Mouse (Mus musculus): ENCODE data around the gene Rpp14.

The Rpp14 gene

GRCm38 (mm10) chr14:8080165-8080679 lies at the start of gene Rpp14:
Rpp14 (plus strand) TSS chr14:8080367.
- peak; percentile 97 to 98 for DNase-seq

- DNase-seq = peak; percentile 34 to 39
Observed at GRCm38 (mm10) chr14:8030535-8030934, 49.6 kb upstream of the Rpp14 start.

GRCm38 (mm10) chr14:8032087-8032944 lies 47.9 kb upstream of the Rpp14 start:
- peak; percentile 60 to 66 for DNase-seq

GRCm38 (mm10) chr14:8034561-8034960 lies 45.6 kb upstream of the Rpp14 start:
- no peak for DNase-seq

GRCm38 (mm10) chr14:8035951-8036350 lies 44.2 kb upstream of the Rpp14 start:
- DNase-seq = no peak

- DNase-seq = no peak
Observed at GRCm38 (mm10) chr14:8036406-8036805, 43.8 kb upstream of the Rpp14 start.

- DNase-seq = no peak
Observed at GRCm38 (mm10) chr14:8038150-8038549, 42.0 kb upstream of the Rpp14 start.

GRCm38 (mm10) chr14:8038791-8039448 lies 41.2 kb upstream of the Rpp14 start:
- peak; percentile 67 to 79 for DNase-seq

GRCm38 (mm10) chr14:8040179-8040578 lies 40.0 kb upstream of the Rpp14 start:
- no peak for DNase-seq

GRCm38 (mm10) chr14:8040911-8041678 lies 39.1 kb upstream of the Rpp14 start:
- no peak for DNase-seq

- DNase-seq = no peak
Observed at GRCm38 (mm10) chr14:8042120-8042519, 38.0 kb upstream of the Rpp14 start.

- DNase-seq = no peak
Observed at GRCm38 (mm10) chr14:8042577-8042976, 37.6 kb upstream of the Rpp14 start.

- peak in 1 of 2 experiments; percentile 58 for DNase-seq
Observed at GRCm38 (mm10) chr14:8044330-8044729, 35.8 kb upstream of the Rpp14 start.

- no peak for DNase-seq
Observed at GRCm38 (mm10) chr14:8044786-8045185, 35.4 kb upstream of the Rpp14 start.

GRCm38 (mm10) chr14:8045187-8045846 lies 34.9 kb upstream of the Rpp14 start:
- DNase-seq = no peak

GRCm38 (mm10) chr14:8046839-8047238 lies 33.3 kb upstream of the Rpp14 start:
- DNase-seq = no peak

- no peak for DNase-seq
Observed at GRCm38 (mm10) chr14:8049334-8049733, 30.8 kb upstream of the Rpp14 start.

GRCm38 (mm10) chr14:8051869-8052268 lies 28.3 kb upstream of the Rpp14 start:
- DNase-seq = no peak

GRCm38 (mm10) chr14:8052661-8053060 lies 27.5 kb upstream of the Rpp14 start:
- no peak for DNase-seq

- DNase-seq = no peak
Observed at GRCm38 (mm10) chr14:8054310-8055102, 25.7 kb upstream of the Rpp14 start.

GRCm38 (mm10) chr14:8056076-8056475 lies 24.1 kb upstream of the Rpp14 start:
- no peak for DNase-seq

GRCm38 (mm10) chr14:8059938-8060337 lies 20.2 kb upstream of the Rpp14 start:
- DNase-seq = no peak

All from cerebellum, postnatal 25 days (tissue).